In the genomic region with DNA sequence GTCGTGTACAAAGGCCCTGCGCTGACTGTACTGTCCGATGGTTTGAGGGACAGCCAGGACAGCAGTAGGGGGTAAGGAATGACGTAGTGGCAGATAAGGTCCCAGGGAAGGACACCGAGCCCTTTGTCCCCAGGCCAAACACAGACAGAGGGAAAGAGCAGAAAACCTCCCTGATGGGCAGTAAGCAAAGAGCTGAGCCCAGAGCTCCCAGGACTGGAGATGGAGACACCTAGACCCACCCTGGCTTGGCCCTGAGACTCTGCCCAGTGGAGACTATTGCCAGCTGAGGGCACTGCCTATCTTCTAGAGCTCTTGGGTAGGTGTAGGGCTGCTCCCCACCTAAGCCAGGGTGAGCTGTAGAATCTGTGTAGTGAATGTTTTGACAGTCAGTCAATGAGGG, we compare ENCODE assay signal across 26 mouse cellular contexts.
DNase-seq lines count a peak whose midpoint lies in the region; TF ChIP-seq lines count a peak whose summit lies in the region.
"Had no signal": no experiment of that assay in that cellular context is flagged by ENCODE, and none has a peak within 500 bp of the region (broad histone marks: within the 10 kb centered on the region; RNA-seq: fewer than 3 reads in every experiment).

No protein-coding gene starts in this region.

- TF ChIP-seq CTCF in C2C12 (IDR thresholded peaks at IDR 0.05; ENCODE audit: control insufficient read depth, insufficient read depth, insufficient read length) = peak; percentile 40
- TF ChIP-seq CTCF in bone marrow, adult 2 months (IDR thresholded peaks at IDR 0.05; ENCODE audit: control insufficient read depth, insufficient read depth, low read length) = 0 out of 2 replicates have a peak, but pooled peaks have one; percentile 2

- no peak overlapping the region for H3K27ac ChIP-seq in bone marrow, adult 2 months (ENCODE audit: control insufficient read depth, insufficient read depth, low read depth, low read length, poor library complexity)
- peak overlapping the region; percentile 16; the same call in 1 of the 2 replicates for H3K27ac ChIP-seq in limb, embryonic 10.5 days
- H3K27ac ChIP-seq: embryonic facial prominence, embryonic 15.5 days; gastrocnemius, adult 2 months; hindbrain, embryonic 15.5 days; layer of hippocampus, adult 2 months; limb, embryonic 15.5 days; liver, embryonic 15.5 days; midbrain, embryonic 15.5 days; neural tube, embryonic 15.5 days had no signal

- H3K9me3 ChIP-seq in limb, embryonic 10.5 days (replicated peaks) = 0 out of 2 replicates have a peak, but pooled peaks cover 3% of the 10 kb centered on the region
- H3K9me3 ChIP-seq: hindbrain, embryonic 15.5 days; limb, embryonic 15.5 days; liver, embryonic 15.5 days; midbrain, embryonic 15.5 days; neural tube, embryonic 15.5 days had no signal

- H3K27me3 ChIP-seq in C2C12 (ENCODE audit: control insufficient read depth, insufficient read depth, insufficient read length) = no peaks in the 10 kb centered on the region
- H3K27me3 ChIP-seq in limb, embryonic 10.5 days (ENCODE audit: low read depth, poor library complexity, severe bottlenecking) = peaks cover 5% of the 10 kb centered on the region; the same call in 1 of the 2 replicates
- H3K27me3 ChIP-seq: embryonic facial prominence, embryonic 15.5 days; hindbrain, embryonic 15.5 days; midbrain, embryonic 15.5 days; neural tube, embryonic 15.5 days; Patski had no signal

- H3K4me1 ChIP-seq in bone marrow, adult 2 months (ENCODE audit: control insufficient read depth, insufficient read depth, low read length) = no peaks in the 10 kb centered on the region
- peaks cover 35% of the 10 kb centered on the region for H3K4me1 ChIP-seq in limb, embryonic 10.5 days
- H3K4me1 ChIP-seq: embryonic facial prominence, embryonic 15.5 days; liver, embryonic 15.5 days; midbrain, embryonic 15.5 days; neural tube, embryonic 15.5 days had no signal

- H3ac ChIP-seq in C2C12 (ENCODE audit: control insufficient read depth, insufficient read length, low read depth) = no peak overlapping the region

- H3K79me2 ChIP-seq in C2C12 (ENCODE audit: control insufficient read depth, insufficient read depth) = no peaks in the 10 kb centered on the region

- H3K4me3 ChIP-seq in C2C12 (ENCODE audit: insufficient read depth, poor library complexity, severe bottlenecking) = no peak overlapping the region
- H3K4me3 ChIP-seq in bone marrow, adult 2 months (replicated peaks; ENCODE audit: control insufficient read depth, low read depth, low read length) = no peak overlapping the region
- no peak overlapping the region for H3K4me3 ChIP-seq in limb, embryonic 10.5 days
- H3K4me3 ChIP-seq: embryonic facial prominence, embryonic 15.5 days; gastrocnemius, adult 2 months; hindbrain, embryonic 15.5 days; layer of hippocampus, adult 2 months; limb, embryonic 15.5 days; liver, embryonic 15.5 days; megakaryocyte, embryonic 14.5 days; midbrain, embryonic 15.5 days; neural tube, embryonic 15.5 days had no signal

- WGBS in bone marrow, adult 2 months = 74% methylated on average over 5 of the region's 5 CpGs
- WGBS in limb, embryonic 10.5 days = 91% methylated on average over 5 of the region's 5 CpGs

- TF ChIP-seq POLR2A in bone marrow, adult 2 months (IDR thresholded peaks at IDR 0.05; ENCODE audit: borderline replicate concordance, control insufficient read depth, low read depth, low read length) = no peak

- no peaks in the 10 kb centered on the region for H3K36me3 ChIP-seq in C2C12 (ENCODE audit: control insufficient read depth, insufficient read depth)
- H3K36me3 ChIP-seq in limb, embryonic 10.5 days = no peaks in the 10 kb centered on the region
- H3K36me3 ChIP-seq: embryonic facial prominence, embryonic 15.5 days; hindbrain, embryonic 15.5 days; limb, embryonic 15.5 days; liver, embryonic 15.5 days; midbrain, embryonic 15.5 days; neural tube, embryonic 15.5 days had no signal

- peak; percentile 35 to 44 for DNase-seq in heart, adult 18-20 months
- no peak for DNase-seq in heart, adult 8-10 months (ENCODE audit: low spot score)
- no peak for DNase-seq in limb, embryonic 10.5 days (ENCODE audit: low spot score)
- DNase-seq in cerebellum, adult 11 months = no peak
- DNase-seq in urinary bladder, postnatal 10 days (ENCODE audit: low spot score) = no peak
- DNase-seq: cerebellum, adult 18-20 months; cerebellum, postnatal 25 days; gastrocnemius, adult 2 months; kidney, adult 11 months; kidney, postnatal 10 days; layer of hippocampus, postnatal 36 days; lung, postnatal 10 days; right cerebral cortex, postnatal 14 days; spleen, adult 18-20 months; thymus, postnatal 4 days had no signal

- no peaks in the 10 kb centered on the region for H3K79me3 ChIP-seq in C2C12 (ENCODE audit: low read depth)

TF ChIP-seq in C2C12, 6 proteins besides CTCF, POLR2A, EP300 and RAD21:
- TF ChIP-seq MAX (IDR thresholded peaks at IDR 0.05) (no peak), MYOG (IDR thresholded peaks at IDR 0.05; ENCODE audit: control insufficient read depth, extremely low read depth, insufficient read length) (no peak), FOSL1 (IDR thresholded peaks at IDR 0.05; ENCODE audit: insufficient read depth, low read length, poor library complexity, severe bottlenecking) (no peak), MYOD1 (IDR thresholded peaks at IDR 0.05; ENCODE audit: control insufficient read depth, insufficient read length, low read depth) (no peak), USF1 (IDR thresholded peaks at IDR 0.05; ENCODE audit: low read depth) (no peak), CEBPB (IDR thresholded peaks at IDR 0.05; ENCODE audit: low read depth) (no peak)

Comparison
In these comparisons a context has a peak if more than half of its experiments do, and no peak if none do; other contexts are left out.
1. DNase-seq: peak in heart, adult 18-20 months (2 of 2); none in heart, adult 8-10 months (single experiment), limb, embryonic 10.5 days (single experiment), cerebellum, adult 11 months (single experiment) and urinary bladder, postnatal 10 days (single experiment).